Mouse (Mus musculus) limb, embryonic 11.5 days (tissue): Measurements from ENCODE around the gene Dleu7. TPM values are rescaled to one million over a fixed set of nuclear protein-coding genes. Genes with fewer than 3 reads are reported as not detected.

ENCODE experiments used
- ATAC-seq: fragments of 200-750 bp; cut with Nextera tagmentation; 2 replicates; pipeline ENCODE4 v1.8.0; 2017; ENCODE audit warnings: low read depth; ENCODE audit not compliant: insufficient number of reproducible peaks, low FRiP score, low TSS enrichment
- DNase-seq: peaks from one replicate; pipeline ENCODE4 v3.0.0-alpha.2; 2015; ENCODE audit warnings: low spot score
- H3K27ac ChIP-seq: fragments of 300-500 bp; sonication (generic); replicated peaks from 2 replicates; pipeline ENCODE4 v1.5.1; 2014; ENCODE audit warnings: low read depth, mild to moderate bottlenecking, low read length
- H3K27me3 ChIP-seq: fragments of 300-500 bp; sonication (generic); 2 replicates; pipeline ENCODE4 v1.6.1; 2014; ENCODE audit warnings: mild to moderate bottlenecking, low read length, mixed read lengths; ENCODE audit not compliant: control insufficient read depth, insufficient read depth
- H3K36me3 ChIP-seq: fragments of 300-500 bp; sonication (generic); 2 replicates; pipeline ENCODE4 v1.6.1; 2014; ENCODE audit warnings: mild to moderate bottlenecking, low read length, moderate library complexity, mixed read lengths; ENCODE audit not compliant: control insufficient read depth, insufficient read depth
- H3K4me1 ChIP-seq: fragments of 300-500 bp; sonication (generic); 2 replicates; pipeline ENCODE4 v1.6.1; 2014; ENCODE audit warnings: low read length, mixed read lengths; ENCODE audit not compliant: control insufficient read depth, insufficient read depth
- H3K4me2 ChIP-seq: fragments of 300-500 bp; sonication (generic); 2 replicates; pipeline ENCODE4 v1.6.1; 2014; ENCODE audit warnings: low read depth, mild to moderate bottlenecking, moderate library complexity; ENCODE audit not compliant: severe bottlenecking
- H3K4me3 ChIP-seq: fragments of 300-500 bp; sonication (generic); 2 replicates; pipeline ENCODE4 v1.5.1; 2014; ENCODE audit warnings: low read depth, low read length
- H3K9ac ChIP-seq: fragments of 300-500 bp; sonication (generic); 2 replicates; pipeline ENCODE4 v1.6.1; 2014; ENCODE audit warnings: mild to moderate bottlenecking, low read length
- H3K9me3 ChIP-seq: fragments of 300-500 bp; sonication (generic); 2 replicates; pipeline ENCODE4 v1.6.1; 2016; ENCODE audit warnings: low read length; ENCODE audit not compliant: control insufficient read depth
- WGBS: fragments of 180-500 bp; shearing (Covaris S2); extraction: QIAGEN DNeasy Blood & Tissue Kit; methylation state at CpG from one replicate; pipeline ENCODE4 v1.1.7; 2014; 5-methylcytosine and 5-hydroxymethylcytosine counted together
- polyA plus RNA-seq: library from polyadenylated mRNA; unstranded; fragments of >200 nt; fragmentation: Nextera tagmentation; extraction: Ambion mirVana; gene quantifications from 2 replicates; pipeline ENCODE4 v1.2.1, GENCODE M21; 2014

Gene Dleu7
- polyA plus RNA-seq, 1 experiment from 2014 or later, result 0.85 TPM

DNA sequence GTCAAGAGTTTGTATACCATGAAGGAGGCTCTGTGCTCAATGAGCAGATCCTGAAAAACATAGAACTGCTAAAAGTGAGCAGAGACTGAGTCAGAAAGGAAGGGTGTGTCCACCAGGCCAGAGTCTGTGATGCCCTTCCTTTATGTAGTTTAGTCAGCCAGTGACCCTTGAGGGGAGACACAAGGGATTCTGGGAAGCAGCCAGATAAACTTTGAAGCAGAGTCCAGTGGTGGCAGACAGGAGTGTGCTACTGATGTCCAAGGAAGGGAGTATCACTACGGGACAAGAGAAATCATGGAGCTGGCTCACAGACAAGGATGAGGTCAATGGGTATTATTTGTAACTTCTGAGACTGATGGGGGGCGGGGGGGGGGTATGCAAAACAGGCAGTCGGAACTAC lies 7.2 kb upstream of the Dleu7 start:
- Histone ChIP-seq H3K4me2 (no peak overlapping the region), H3K27ac (no peak overlapping the region), H3K4me3 (no peak overlapping the region), H3K27me3 (no peaks in the 10 kb centered on the region), H3K36me3 (no peaks in the 10 kb centered on the region), H3K9me3 (no peaks in the 10 kb centered on the region), H3K4me1 (no peaks in the 10 kb centered on the region), H3K9ac (no peak overlapping the region)
- 88% methylated on average over 3 of the region's 3 CpGs for WGBS
- DNase-seq, result no peak
- ATAC-seq, result no peak

DNA sequence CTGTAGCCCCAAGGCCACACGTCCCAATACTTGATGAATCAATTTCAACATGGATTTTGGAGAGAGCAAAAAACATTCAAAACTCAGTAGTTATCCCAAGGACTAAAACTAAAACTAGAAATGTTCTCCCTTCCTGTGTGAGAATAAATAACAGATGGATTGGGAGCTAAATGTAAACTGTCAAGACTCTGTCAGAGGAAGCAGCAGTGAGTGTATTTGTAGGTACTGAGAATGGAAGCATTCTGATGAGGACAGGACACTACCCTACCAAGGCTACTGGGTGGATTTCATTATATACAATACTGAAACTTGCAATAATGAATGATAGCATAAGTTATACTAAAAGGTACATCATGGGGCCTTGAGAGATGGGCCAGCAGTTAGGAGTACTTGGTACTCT lies 6.0 kb upstream of the Dleu7 start:
- no peak overlapping the region for H3K4me3 ChIP-seq
- no peak for ATAC-seq
- no peaks in the 10 kb centered on the region for H3K4me1 ChIP-seq
- no peak overlapping the region for H3K27ac ChIP-seq
- H3K27me3 ChIP-seq, result no peaks in the 10 kb centered on the region
- WGBS, result 88% methylated on average over 1 of the region's 1 CpGs
- H3K9me3 ChIP-seq, result no peaks in the 10 kb centered on the region
- no peak overlapping the region for H3K4me2 ChIP-seq
- DNase-seq, result no peak
- no peak overlapping the region for H3K9ac ChIP-seq
- H3K36me3 ChIP-seq, result no peaks in the 10 kb centered on the region

DNA sequence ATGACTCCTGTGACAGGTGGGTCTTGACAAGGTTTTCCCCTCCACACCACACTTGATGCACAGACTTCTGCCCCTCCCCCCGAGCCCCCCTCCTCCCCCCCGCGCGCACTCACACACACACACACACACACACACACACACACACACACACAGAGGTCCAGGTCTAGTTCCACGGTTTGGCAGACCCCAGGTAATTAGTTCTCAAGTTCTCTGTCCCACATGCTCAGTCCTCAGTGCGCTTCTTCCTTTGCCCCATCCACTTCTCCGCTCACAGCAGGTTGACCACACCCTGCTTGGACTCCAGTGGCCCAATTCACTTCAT lies 720 bp downstream of the Dleu7 start:
- Histone ChIP-seq H3K4me1 (peaks cover 2% of the 10 kb centered on the region; the same call in 1 of the 2 replicates), H3K4me2 (peak overlapping the region; percentile 94), H3K9me3 (no peaks in the 10 kb centered on the region), H3K27ac (no peak overlapping the region), H3K27me3 (peaks cover 2% of the 10 kb centered on the region; the same call in 1 of the 2 replicates), H3K36me3 (no peaks in the 10 kb centered on the region), H3K4me3 (peak overlapping the region; percentile 39; the same call in 1 of the 2 replicates), H3K9ac (no peak overlapping the region)
- DNase-seq, result no peak
- ATAC-seq, result no peak
- 46% methylated on average over 4 of the region's 7 CpGs for WGBS

- no peak overlapping the region for H3K4me3 ChIP-seq
- H3K9me3 ChIP-seq, result no peaks in the 10 kb centered on the region
- H3K9ac ChIP-seq, result no peak overlapping the region
- DNase-seq (no peak), ATAC-seq (no peak)
- no peak overlapping the region for H3K4me2 ChIP-seq
- no peaks in the 10 kb centered on the region for H3K36me3 ChIP-seq
- H3K27me3 ChIP-seq, result peaks cover 2% of the 10 kb centered on the region; the same call in 1 of the 2 replicates
- 88% methylated on average over 1 of the region's 1 CpGs for WGBS
- peaks cover 2% of the 10 kb centered on the region; the same call in 1 of the 2 replicates for H3K4me1 ChIP-seq
- H3K27ac ChIP-seq, result no peak overlapping the region
These were observed 1.4 kb downstream of the Dleu7 start for GRCm38 (mm10) chr14:62291406-62291987.

- H3K4me2 ChIP-seq, result no peak overlapping the region
- H3K36me3 ChIP-seq, result no peaks in the 10 kb centered on the region
- no peak for ATAC-seq
- peaks cover 2% of the 10 kb centered on the region; the same call in 1 of the 2 replicates for H3K4me1 ChIP-seq
- DNase-seq, result no peak
- 92% methylated on average over 3 of the region's 3 CpGs for WGBS
- H3K9me3 ChIP-seq, result no peaks in the 10 kb centered on the region
- no peak overlapping the region for H3K4me3 ChIP-seq
- no peak overlapping the region for H3K27ac ChIP-seq
- H3K9ac ChIP-seq, result no peak overlapping the region
- H3K27me3 ChIP-seq, result peaks cover 2% of the 10 kb centered on the region; the same call in 1 of the 2 replicates
These were observed 4.1 kb downstream of the Dleu7 start for GRCm38 (mm10) chr14:62288731-62289130.

DNA sequence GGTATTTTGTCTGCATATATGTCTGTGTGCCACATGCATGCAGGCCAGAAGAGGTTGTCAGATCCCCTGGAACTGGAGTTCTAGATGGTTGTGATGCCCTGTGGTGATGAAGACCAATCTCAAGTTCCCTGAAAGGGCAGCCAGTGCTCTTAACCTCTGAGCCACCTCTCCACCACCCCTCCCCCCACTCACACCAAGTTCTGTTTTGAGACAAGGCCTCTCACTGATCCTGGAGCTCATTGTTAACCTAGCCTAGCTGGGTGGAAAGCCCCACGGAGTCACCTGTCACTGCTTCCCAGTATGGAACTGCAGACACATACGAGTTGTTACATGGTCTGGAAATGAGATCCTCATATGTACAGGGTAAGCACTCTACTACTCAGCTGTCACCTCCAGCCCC lies 9.9 kb downstream of the Dleu7 start:
- no peak overlapping the region for H3K4me3 ChIP-seq

GRCm38 (mm10) chr14:62273604-62274003 lies 19.2 kb downstream of the Dleu7 start:
- H3K4me1 ChIP-seq, result no peaks in the 10 kb centered on the region
- no peak overlapping the region for H3K4me2 ChIP-seq
- no peaks in the 10 kb centered on the region for H3K27me3 ChIP-seq
- 94% methylated on average over 3 of the region's 3 CpGs for WGBS
- no peak overlapping the region for H3K27ac ChIP-seq
- ATAC-seq (no peak), DNase-seq (no peak)
- no peak overlapping the region for H3K9ac ChIP-seq
- no peak overlapping the region for H3K4me3 ChIP-seq
- no peaks in the 10 kb centered on the region for H3K9me3 ChIP-seq
- H3K36me3 ChIP-seq, result no peaks in the 10 kb centered on the region

More for the DNA sequence above, 9.9 kb downstream of the Dleu7 start:
- Histone ChIP-seq H3K36me3 (no peaks in the 10 kb centered on the region), H3K4me1 (no peaks in the 10 kb centered on the region), H3K4me2 (no peak overlapping the region), H3K27ac (no peak overlapping the region), H3K9ac (no peak overlapping the region), H3K27me3 (no peaks in the 10 kb centered on the region), H3K9me3 (no peaks in the 10 kb centered on the region)
- no peak for DNase-seq
- WGBS, result 68% methylated on average over 2 of the region's 2 CpGs
- no peak for ATAC-seq

DNA sequence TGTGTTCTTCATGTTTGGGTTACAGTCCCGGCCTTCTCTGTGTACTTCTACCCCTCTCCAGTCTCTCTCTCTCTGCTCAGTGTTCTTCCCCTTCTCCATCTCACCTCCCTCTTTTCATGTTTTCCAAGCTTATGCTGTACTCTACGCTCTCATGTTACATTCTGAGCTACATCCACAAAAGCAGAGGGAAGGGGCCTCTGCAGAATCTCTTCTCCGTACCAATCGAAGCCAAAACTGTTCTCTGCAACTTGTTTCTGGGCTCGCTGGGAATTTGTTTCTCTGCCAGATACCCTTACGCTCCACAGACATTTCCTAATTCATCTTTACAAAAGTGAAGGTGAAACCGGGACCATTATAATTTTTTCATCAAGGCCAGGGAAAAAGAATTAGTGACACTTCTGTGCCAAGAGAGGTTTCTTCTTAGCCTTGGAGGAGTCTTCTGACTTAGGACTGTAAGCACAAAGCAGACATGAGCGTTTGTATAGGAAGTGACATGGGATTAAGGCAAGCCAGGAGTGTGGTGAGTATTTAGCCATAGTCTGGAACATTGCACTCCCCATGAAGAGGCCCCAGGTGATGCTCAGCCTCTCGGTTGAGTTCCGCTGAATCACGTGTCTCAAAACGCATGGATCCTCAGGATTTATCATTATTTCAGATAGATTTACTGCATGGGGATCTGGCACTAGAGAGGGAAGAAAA lies 22.0 kb downstream of the Dleu7 start:
- Histone ChIP-seq H3K9me3 (no peaks in the 10 kb centered on the region), H3K9ac (no peak overlapping the region), H3K27me3 (no peaks in the 10 kb centered on the region), H3K36me3 (no peaks in the 10 kb centered on the region), H3K4me2 (no peak overlapping the region), H3K4me3 (no peak overlapping the region), H3K4me1 (no peaks in the 10 kb centered on the region), H3K27ac (no peak overlapping the region)
- DNase-seq (no peak), ATAC-seq (no peak)
- WGBS, result 89% methylated on average over 12 of the region's 12 CpGs
